Mouse (Mus musculus): ENCODE data around the gene Mcm9.
"Not testable (repeated sequence)": the region's sequence is repeated elsewhere in the genome, so short reads cannot be mapped to it uniquely, and the experiment has no call there.

Mcm9 gene

GRCm38 (mm10) chr10:53630339-53630738 lies at the start of gene Mcm9:
TSS of gene Mcm9 (minus strand) at chr10:53630439.
- not testable (repeated sequence) for DNase-seq (ENCODE audit: low read depth, low spot score)

GRCm38 (mm10) chr10:53661788-53662187 lies 31.5 kb upstream of the Mcm9 start:
- no peak for DNase-seq (ENCODE audit: low read depth, low spot score)

DNA sequence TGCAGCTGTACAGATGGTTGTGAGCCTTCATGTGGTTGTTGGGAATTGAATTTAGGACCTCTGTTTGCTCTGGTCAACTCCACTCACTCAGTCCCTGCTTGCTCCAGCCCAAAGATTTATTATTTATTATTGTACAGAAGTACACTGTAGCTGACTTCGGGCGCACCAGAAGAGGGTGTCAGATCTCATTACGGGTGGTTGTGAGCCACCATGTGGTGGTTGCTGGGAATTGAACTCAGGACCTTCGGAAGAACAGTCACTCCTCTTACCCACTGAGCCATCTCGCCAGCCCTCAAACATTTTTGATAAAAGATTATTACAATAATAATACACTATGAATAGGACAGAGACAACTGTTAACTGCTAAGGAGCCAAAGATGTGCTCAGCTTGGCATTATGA lies 24.0 kb upstream of the Mcm9 start:
- DNase-seq (ENCODE audit: low read depth, low spot score) = not testable (repeated sequence)

DNA sequence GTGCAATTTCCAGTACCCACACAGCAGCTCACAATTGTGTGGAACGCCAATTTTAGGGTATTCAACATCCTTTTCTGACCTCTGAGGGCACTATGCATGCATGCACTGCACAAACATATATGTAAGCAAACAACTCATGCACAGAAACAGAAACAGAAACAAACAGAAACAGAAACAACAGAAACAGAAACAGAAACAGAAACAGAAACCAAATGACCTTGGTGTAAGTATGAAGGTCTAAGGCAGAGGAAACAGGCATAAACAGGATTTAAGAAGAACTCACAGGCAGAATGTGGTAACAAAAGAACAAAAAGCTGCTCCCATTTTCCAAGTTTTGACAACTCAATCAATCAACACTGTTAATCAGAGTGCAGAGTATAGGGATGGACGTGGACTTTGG lies 20.4 kb upstream of the Mcm9 start:
- no peak for DNase-seq (ENCODE audit: low read depth, low spot score)

GRCm38 (mm10) chr10:53641507-53641906 lies 11.3 kb upstream of the Mcm9 start:
- peak; percentile 33 for DNase-seq (ENCODE audit: low read depth, low spot score)

- no peak for DNase-seq (ENCODE audit: low read depth, low spot score)
These were observed 5.2 kb upstream of the Mcm9 start for GRCm38 (mm10) chr10:53635246-53635971.

GRCm38 (mm10) chr10:53634160-53634559 lies 3.9 kb upstream of the Mcm9 start:
- DNase-seq (ENCODE audit: low read depth, low spot score) = no peak

DNA sequence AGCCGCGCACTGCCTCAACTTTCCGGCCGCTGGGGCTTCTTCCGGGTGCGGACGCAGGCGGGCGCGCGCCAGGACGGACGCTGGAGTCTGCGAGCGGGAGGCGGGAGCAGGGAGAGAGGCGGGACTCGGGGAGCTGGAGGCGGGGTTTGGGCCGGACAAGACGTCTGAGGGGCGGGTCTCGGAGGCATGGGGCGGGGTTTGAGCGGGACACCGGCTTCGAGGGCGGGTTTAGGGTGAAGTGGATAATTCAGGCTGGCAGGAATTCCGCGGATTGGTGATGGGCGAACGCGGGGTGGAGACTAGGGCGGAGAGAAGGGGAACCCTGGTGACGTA lies 355 bp downstream of the Mcm9 start:
- DNase-seq (ENCODE audit: low read depth, low spot score) = peak; percentile 93

DNA sequence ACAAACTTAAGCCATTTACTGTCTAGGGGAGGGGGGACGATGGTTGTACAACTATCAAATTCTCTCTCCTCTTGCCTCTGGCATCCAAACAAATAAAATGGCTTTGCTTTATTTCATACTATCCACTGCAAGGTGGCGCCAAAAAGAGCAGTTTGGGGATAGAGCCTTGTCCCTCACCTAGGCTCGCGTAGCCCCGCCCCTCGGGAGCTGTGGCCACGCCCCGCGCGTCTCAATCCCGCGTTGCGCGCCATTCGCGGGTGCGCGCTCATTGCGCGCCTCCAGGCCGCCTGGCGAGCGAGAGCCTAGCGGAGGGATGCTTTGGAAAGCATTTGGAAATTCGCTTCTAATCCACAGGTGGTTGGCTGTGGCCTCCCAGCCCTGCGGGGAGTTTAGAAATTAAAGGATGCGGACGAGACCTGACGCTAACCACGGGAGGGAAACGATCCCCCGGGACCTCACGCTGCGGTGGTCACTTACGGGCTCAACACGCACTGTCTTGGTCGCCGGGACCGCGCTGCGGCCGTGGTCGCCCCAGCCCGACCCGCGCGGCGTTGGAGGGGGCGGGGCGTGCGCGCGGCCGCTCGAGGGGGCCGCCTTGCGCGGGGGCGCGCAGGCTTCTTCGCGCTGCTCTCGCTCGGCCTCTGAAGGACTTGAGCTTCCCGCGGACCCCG lies 857 bp downstream of the Mcm9 start:
- peak; percentile 80 for DNase-seq (ENCODE audit: low read depth, low spot score)

DNA sequence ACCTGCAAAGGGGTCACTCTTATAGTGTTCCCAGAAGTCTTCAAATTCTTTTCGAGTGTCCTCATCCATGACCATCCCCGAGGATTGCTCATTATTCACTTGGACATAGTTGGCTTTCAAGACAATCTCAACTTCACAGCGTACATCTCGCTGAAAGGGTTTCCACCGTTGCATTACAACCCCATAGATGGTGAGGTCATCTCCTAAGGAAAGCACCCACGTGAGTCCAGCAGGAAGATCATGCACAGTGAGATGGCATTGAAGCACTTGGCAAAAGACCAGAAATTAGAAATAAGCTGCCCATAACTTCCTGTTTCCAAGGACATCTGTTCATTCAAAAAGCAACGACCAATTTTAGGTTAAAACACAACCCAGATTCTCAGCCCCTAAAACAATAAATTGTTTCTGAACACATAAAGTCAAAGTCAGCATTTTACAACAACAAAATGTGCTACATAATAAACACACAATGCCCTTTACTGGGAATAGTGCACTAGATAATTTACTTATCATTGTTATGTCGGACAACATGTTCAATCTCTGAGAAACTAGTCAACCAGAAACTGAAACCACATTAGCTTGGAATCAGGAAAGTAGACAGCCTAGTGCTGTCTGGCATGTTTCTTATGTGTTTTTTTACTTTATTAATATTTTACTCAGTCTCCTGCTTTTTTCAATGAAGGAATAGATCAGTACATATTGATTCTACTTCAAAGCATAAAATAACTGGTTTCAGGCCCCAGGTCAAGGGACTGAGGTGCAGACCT lies 14.2 kb downstream of the Mcm9 start:
- DNase-seq (ENCODE audit: low read depth, low spot score) = no peak

DNA sequence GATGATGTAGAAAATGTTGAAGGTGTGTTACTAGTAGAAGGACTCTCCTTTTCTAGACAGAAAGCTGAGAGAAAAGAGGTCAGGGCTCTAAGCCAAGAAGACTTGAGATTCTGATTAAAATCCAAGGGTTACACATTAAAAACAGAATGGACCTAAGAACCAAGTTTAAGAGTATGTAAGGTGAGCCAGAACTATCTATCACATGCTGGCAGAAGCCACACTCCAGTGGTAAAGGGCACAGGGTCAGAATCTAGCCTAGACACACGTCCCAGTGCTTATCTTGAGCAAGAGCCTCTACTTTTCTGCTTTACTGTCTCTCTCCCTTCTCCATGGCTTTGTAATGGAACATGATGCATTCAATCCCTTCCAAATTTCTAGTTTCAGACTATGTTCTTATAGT lies 16.3 kb downstream of the Mcm9 start:
- no peak for DNase-seq (ENCODE audit: low read depth, low spot score)

DNA sequence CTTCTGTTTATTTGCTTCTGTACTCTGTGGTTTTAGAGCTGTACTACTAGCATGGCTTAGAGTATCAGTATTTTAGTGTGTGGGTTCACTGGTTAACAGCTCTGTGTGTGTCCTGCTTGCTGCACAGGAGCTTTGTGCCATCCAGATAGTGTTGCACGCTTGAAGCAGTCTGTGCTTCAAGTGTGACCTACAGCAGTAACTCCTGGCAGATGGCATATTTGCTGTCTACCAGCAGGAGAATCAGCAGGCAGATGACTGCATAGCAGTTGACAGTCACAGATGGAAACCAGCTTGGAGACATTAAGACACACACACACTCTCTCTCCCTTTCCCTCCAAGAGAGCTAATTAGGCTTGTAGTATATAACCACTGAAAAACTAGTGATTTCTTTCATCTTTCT lies 18.1 kb downstream of the Mcm9 start:
- no peak for DNase-seq (ENCODE audit: low read depth, low spot score)

DNA sequence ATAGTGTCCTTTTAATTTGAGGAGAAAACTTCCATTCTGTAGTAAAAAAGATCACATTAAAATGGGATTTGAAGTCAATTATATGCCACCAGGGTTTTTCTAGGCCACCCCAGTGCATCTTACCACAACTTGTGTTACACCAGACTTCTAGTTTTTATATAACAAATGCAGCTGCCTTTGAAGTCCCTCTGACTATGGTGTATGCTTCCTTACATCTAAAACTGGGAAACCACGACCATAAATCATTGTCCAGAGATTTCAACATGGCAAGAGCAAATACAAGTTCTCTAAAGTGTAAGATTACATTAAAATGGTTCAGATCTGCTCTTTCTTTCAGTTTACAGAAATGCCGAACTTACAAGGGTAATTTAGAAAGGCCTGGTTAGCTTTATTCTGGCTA lies 22.0 kb downstream of the Mcm9 start:
- DNase-seq (ENCODE audit: low read depth, low spot score) = no peak

- DNase-seq (ENCODE audit: low read depth, low spot score) = no peak
These were observed 24.9 kb downstream of the Mcm9 start for GRCm38 (mm10) chr10:53605328-53605727.

DNA sequence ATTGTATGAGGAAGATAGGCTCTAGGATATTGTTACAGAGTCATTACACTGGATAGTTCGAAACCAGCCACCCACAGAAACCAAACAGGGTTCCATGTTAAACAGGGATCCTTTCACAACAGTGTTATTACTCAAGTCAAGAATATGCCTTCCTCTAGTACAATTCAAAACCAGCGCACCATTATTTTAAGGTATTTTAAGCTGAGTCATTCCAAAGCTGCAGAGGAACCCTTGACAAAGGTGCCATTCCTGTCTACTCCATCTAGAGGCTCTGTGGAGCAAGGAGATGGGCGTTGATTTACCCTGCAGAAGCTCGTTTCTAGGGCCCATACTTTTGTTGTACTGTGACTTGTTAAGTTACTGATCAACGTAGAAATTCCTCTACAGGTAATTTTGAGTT lies 31.4 kb downstream of the Mcm9 start:
- no peak for DNase-seq (ENCODE audit: low read depth, low spot score)

DNA sequence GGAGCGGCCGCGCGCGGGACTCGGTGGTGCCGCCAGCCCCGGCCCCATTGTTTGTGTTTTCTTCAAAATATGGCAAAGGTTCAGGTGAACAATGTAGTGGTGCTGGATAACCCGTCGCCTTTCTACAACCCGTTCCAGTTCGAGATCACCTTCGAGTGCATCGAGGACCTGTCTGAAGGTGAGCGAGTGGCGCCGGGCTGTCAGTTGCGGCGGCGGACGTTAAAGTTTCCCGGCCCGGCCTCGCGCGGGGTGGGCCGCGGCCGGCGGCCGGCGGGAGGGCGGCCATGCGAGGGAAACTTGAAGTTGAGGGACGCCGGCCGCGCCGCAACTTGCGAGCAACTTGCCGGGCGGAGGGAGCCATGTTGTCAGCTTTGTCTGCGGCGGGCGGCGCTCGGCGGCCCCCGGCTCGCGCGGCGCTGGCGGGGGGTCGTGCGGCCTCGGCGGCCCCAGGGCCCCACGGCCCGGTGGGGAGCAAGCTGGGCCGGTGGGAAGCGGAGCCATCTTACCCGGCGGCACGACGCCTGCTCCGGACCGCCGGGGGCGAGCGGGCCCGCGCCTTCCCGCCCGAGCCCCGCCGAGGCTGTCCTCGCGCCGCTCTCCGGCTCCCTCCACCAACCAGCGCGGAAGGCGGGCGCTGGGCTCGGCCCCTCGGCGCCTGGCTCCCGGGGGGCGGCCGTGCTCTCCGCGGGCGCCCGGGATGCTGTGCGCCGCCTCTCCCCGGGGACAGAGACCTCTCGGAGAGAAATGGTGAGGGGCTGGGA lies 32.9 kb downstream of the Mcm9 start:
- peak; percentile 28 for DNase-seq (ENCODE audit: low read depth, low spot score)

- DNase-seq (ENCODE audit: low read depth, low spot score) = peak; percentile 95
These were observed 33.5 kb downstream of the Mcm9 start, which contains the start of gene Asf1a for GRCm38 (mm10) chr10:53596677-53597120. TSS of gene Asf1a (plus strand) at chr10:53596757.

DNA sequence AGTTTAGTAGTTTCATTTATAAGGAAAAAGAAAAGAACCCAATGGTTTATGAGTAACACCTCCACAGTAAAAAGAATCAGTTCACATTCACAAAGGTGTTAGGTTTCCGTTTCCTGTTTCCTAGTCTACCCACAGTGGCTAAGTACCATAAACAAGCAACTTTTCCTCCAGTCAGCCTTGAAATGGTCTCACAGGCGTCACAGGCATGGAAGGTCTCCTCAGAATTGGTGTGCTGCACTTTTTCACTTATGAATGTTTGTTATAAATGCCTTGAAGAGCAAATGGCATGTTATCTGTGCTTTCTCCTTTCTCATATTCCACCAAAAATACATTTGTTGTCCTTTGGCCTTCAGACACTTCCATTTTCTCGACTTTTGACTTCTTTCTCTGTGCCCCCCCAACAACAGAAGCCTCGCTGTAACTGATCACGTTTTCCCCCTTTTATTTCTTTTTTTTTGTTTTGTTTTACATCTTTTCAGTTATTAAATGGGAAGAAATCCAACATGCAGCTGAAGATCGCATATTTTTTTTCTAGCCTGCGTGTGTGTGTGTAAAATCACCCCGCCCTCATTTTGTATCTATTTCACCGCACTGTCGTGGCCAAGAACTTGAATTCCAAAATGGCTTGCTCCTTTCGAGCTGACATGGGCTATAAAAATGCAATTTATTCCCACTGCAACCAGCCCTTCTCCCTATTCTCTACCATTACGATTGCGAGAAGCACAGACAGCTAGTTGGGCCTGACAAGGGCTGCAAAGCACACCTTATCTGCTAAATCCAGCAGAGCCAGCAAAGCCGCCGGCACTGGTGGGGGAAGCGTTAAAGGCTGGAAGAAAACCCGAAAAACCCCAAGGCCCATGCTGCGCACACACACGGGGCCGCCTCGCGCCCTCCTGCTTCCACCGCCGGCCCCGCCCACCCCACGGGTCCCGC lies 34.2 kb downstream of the Mcm9 start:
- DNase-seq (ENCODE audit: low read depth, low spot score) = no peak

DNA sequence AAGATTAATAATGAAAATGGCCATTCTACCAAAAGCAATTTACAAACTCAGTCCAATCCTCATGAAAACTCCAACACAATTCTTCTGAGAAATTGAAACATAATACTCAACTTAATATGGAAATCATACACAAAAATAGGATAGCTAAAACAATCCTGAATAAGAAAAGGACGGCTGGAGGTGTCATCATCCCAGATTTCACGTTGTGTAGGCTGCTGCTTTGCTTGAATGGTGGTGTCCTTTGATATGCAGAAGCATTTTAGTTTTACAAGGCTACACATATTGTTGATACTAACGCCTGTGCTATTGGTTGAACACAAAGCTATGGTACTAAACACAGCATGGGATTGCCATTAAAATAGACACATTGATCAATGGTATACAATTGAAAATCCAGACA lies 44.5 kb downstream of the Mcm9 start:
- DNase-seq (ENCODE audit: low read depth, low spot score) = no peak

GRCm38 (mm10) chr10:53581087-53581486 lies 49.2 kb downstream of the Mcm9 start:
- DNase-seq (ENCODE audit: low read depth, low spot score) = no peak

- peak; percentile 25 for DNase-seq (ENCODE audit: low read depth, low spot score)
These were observed 49.6 kb downstream of the Mcm9 start for GRCm38 (mm10) chr10:53580621-53581081.
